Mouse (Mus musculus) left cerebral cortex, postnatal 36 days (tissue): Measurements from ENCODE around the gene Hif1an. TPM values are rescaled to one million over a fixed set of nuclear protein-coding genes. Genes with fewer than 3 reads are reported as not detected.

Experiments used
- DNase-seq, 2 experiments: peaks; one replicate each; pipeline ENCODE4 v3.0.0; 2021 to 2022; ENCODE audit warnings: low spot score in 2 of 2, mixed read lengths in 1 of 2
- intact Hi-C: fragments of 180-260 bp; cut with DNase I; formaldehyde crosslinking; loops from one replicate; pipeline ENCODE4 v1.15.1; 2025
- total RNA-seq, 2 experiments: library from RNA; stranded (reverse); gene quantifications; 2 replicates each; pipeline ENCODE4 v1.2.3; 2021

Hif1an gene
- total RNA-seq, 2 experiments from 2014 or later, result 26.3 to 31.9 TPM

GRCm38 (mm10) chr19:44554490-44554860 lies 8.2 kb upstream of the Hif1an start:
- DNase-seq, result no peak
- intact Hi-C loops, result no loop called here

GRCm38 (mm10) chr19:44554861-44555590 lies 7.6 kb upstream of the Hif1an start, which contains the start of gene Ndufb8:
Ndufb8 (minus strand) TSS chr19:44555440.
- intact Hi-C loops, result no loop called here

GRCm38 (mm10) chr19:44564006-44564405 lies 1.4 kb downstream of the Hif1an start:
- intact Hi-C loops, result no loop called here
- no peak for DNase-seq

More at GRCm38 (mm10) chr19:44554861-44555590, 7.6 kb upstream of the Hif1an start, which contains the start of gene Ndufb8:
- peak; percentile 96 to 98 for DNase-seq

- intact Hi-C loops, result no loop called here
- DNase-seq, result no peak
Observed at GRCm38 (mm10) chr19:44567763-44568162, 5.1 kb downstream of the Hif1an start.

GRCm38 (mm10) chr19:44576275-44576674 lies 13.6 kb downstream of the Hif1an start:
- DNase-seq, result no peak
- intact Hi-C loops, result no loop called here

GRCm38 (mm10) chr19:44578038-44578437 lies 15.4 kb downstream of the Hif1an start:
- intact Hi-C loops, result no loop called here
- DNase-seq, result no peak

- no peak for DNase-seq
- intact Hi-C loops, result loop anchor here (2.0 kb wide), 1 partner anchor 313 kb away; no protein-coding TSS in a partner anchor
Observed at GRCm38 (mm10) chr19:44582103-44582502, 19.5 kb downstream of the Hif1an start.

GRCm38 (mm10) chr19:44582638-44583309 lies 20.1 kb downstream of the Hif1an start:
- DNase-seq, result peak; percentile 89
- intact Hi-C loops, result loop anchor here (2.0 kb wide), 1 partner anchor 312 kb away; no protein-coding TSS in a partner anchor

- intact Hi-C loops, result no loop called here
Observed at GRCm38 (mm10) chr19:44588036-44588435, 25.4 kb downstream of the Hif1an start.

GRCm38 (mm10) chr19:44589591-44590223 lies 27.1 kb downstream of the Hif1an start:
- intact Hi-C loops, result no loop called here
- no peak for DNase-seq

More at GRCm38 (mm10) chr19:44588036-44588435, 25.4 kb downstream of the Hif1an start:
- DNase-seq, result no peak

GRCm38 (mm10) chr19:44590992-44591391 lies 28.3 kb downstream of the Hif1an start:
- intact Hi-C loops, result no loop called here
- DNase-seq, result no peak

GRCm38 (mm10) chr19:44591638-44592037 lies 29.0 kb downstream of the Hif1an start:
- intact Hi-C loops, result no loop called here

GRCm38 (mm10) chr19:44594180-44594579 lies 31.5 kb downstream of the Hif1an start:
- intact Hi-C loops, result no loop called here
- DNase-seq, result no peak

More at GRCm38 (mm10) chr19:44591638-44592037, 29.0 kb downstream of the Hif1an start:
- DNase-seq, result no peak

- intact Hi-C loops, result no loop called here
- DNase-seq, result peak; percentile 57 to 62
Observed at GRCm38 (mm10) chr19:44618166-44618565, 55.5 kb downstream of the Hif1an start.

Other genes starting within 250 kb of the Hif1an start
- gene Scd4, start 229.8 kb upstream of the Hif1an start, total RNA-seq, result 1 to 10 TPM; 2.2 to 3.1 TPM
- 100 to 1,000 TPM; 141 to 168 TPM for gene Scd1, start 155.0 kb upstream of the Hif1an start, total RNA-seq
- gene Wnt8b, start 69.4 kb upstream of the Hif1an start, total RNA-seq, result not detected
- gene Sec31b, start 17.0 kb upstream of the Hif1an start, total RNA-seq, result under 1 TPM; 0.07 to 0.36 TPM
- not detected for gene Gm20538, start 10.0 kb upstream of the Hif1an start, total RNA-seq
- 100 to 1,000 TPM; 365 to 378 TPM for gene Ndufb8, start 7.4 kb upstream of the Hif1an start, total RNA-seq
- under 1 TPM; 0.16 to 0.32 TPM for gene Pax2, start 193.2 kb downstream of the Hif1an start, total RNA-seq